Mouse (Mus musculus) forebrain, embryonic 14.5 days (tissue): ENCODE measurements around the gene Kcnk5. TPM values are rescaled to one million over a fixed set of nuclear protein-coding genes. Genes with fewer than 3 reads are reported as not detected.

ENCODE experiments used
- ATAC-seq: fragments of 200-750 bp; cut with Nextera tagmentation; 2 replicates; pipeline ENCODE4 v1.8.0; 2017; ENCODE audit warnings: mild to moderate bottlenecking, moderate library complexity
- DNase-seq: peaks from one replicate; pipeline ENCODE4 v3.0.0-alpha.2; 2015; ENCODE audit warnings: low spot score
- H3K27ac ChIP-seq: fragments of 300-500 bp; sonication (generic); 2 replicates; pipeline ENCODE4 v1.5.1; 2014; ENCODE audit warnings: low read depth, mild to moderate bottlenecking, control low read depth, low read length, moderate library complexity
- H3K27me3 ChIP-seq: fragments of 300-500 bp; sonication (generic); replicated peaks from 2 replicates; pipeline ENCODE4 v1.6.1; 2014; ENCODE audit warnings: low read length, control low read depth, mixed read lengths; ENCODE audit not compliant: control insufficient read depth, insufficient read depth
- H3K36me3 ChIP-seq: fragments of 300-500 bp; sonication (generic); 2 replicates; pipeline ENCODE4 v1.6.1; 2014; ENCODE audit warnings: low read length, control low read depth; ENCODE audit not compliant: control insufficient read depth, insufficient read depth
- H3K4me1 ChIP-seq: fragments of 300-500 bp; sonication (generic); 2 replicates; pipeline ENCODE4 v1.6.1; 2014; ENCODE audit warnings: antibody characterized with exemption, low read length, control low read depth; ENCODE audit not compliant: control insufficient read depth, insufficient read depth
- H3K4me2 ChIP-seq: fragments of 300-500 bp; sonication (generic); 2 replicates; pipeline ENCODE4 v1.6.1; 2014; ENCODE audit warnings: mild to moderate bottlenecking, control low read depth, low read length
- H3K4me3 ChIP-seq: fragments of 300-500 bp; sonication (generic); 2 replicates; pipeline ENCODE4 v1.5.1; 2014; ENCODE audit warnings: low read depth, low read length, control low read depth
- H3K9ac ChIP-seq: fragments of 300-500 bp; sonication (generic); 2 replicates; pipeline ENCODE4 v1.6.1; 2014; ENCODE audit warnings: mild to moderate bottlenecking, low read length, control low read depth, moderate library complexity
- H3K9me3 ChIP-seq: fragments of 300-500 bp; sonication (generic); replicated peaks from 2 replicates; pipeline ENCODE4 v1.6.1; 2016; ENCODE audit warnings: low read length, control low read depth, mixed read lengths; ENCODE audit not compliant: control insufficient read depth
- WGBS: fragments of 180-500 bp; shearing (Covaris S2); extraction: QIAGEN DNeasy Blood & Tissue Kit; methylation state at CpG from one replicate; pipeline ENCODE4 v1.1.7; 2014; 5-methylcytosine and 5-hydroxymethylcytosine counted together
- polyA plus RNA-seq: library from polyadenylated mRNA; unstranded; fragments of >200 nt; fragmentation: Nextera tagmentation; extraction: Ambion mirVana; gene quantifications from 2 replicates; pipeline ENCODE4 v1.2.1, GENCODE M21; 2014

Gene Kcnk5
- polyA plus RNA-seq: 2.5 and 3.1 TPM in 2 replicates

GRCm38 (mm10) chr14:20181466-20181921, at the start of gene Kcnk5:
Kcnk5 (minus strand) TSS chr14:20181809.
- peaks cover 30% of the 10 kb centered on the region for H3K4me1 ChIP-seq
- no peak within 1 kb of the TSS for H3K27ac ChIP-seq
- peak; percentile 89 for DNase-seq
- H3K4me3 ChIP-seq: peak within 1 kb of the TSS; percentile 58
- peak within 1 kb of the TSS; percentile 81 for H3K4me2 ChIP-seq
- peak within 1 kb of the TSS; percentile 65 for H3K9ac ChIP-seq
- no peaks in the 10 kb centered on the region; the same call in 1 of the 2 replicates for H3K27me3 ChIP-seq
- H3K36me3 ChIP-seq: no peaks in the 10 kb centered on the region
- no peaks in the 10 kb centered on the region for H3K9me3 ChIP-seq
- peak; percentile 94 for ATAC-seq
- WGBS: under 1% methylated on average over 36 of the region's 36 CpGs

GRCm38 (mm10) chr14:20230063-20230491, 48.5 kb upstream of the Kcnk5 start:
- Histone ChIP-seq H3K36me3 (no peaks in the 10 kb centered on the region), H3K9ac (no peak overlapping the region), H3K4me3 (no peak overlapping the region), H3K4me1 (peaks cover 15% of the 10 kb centered on the region), H3K4me2 (no peak overlapping the region), H3K9me3 (no peaks in the 10 kb centered on the region), H3K27me3 (no peaks in the 10 kb centered on the region), H3K27ac (no peak overlapping the region)
- no peak for DNase-seq
- no peak for ATAC-seq
- 90% methylated on average over 7 of the region's 7 CpGs for WGBS

GRCm38 (mm10) chr14:20229437-20229836, 47.8 kb upstream of the Kcnk5 start:
- no peak overlapping the region for H3K27ac ChIP-seq
- no peak overlapping the region for H3K9ac ChIP-seq
- H3K4me1 ChIP-seq: peaks cover 21% of the 10 kb centered on the region
- no peak overlapping the region for H3K4me3 ChIP-seq
- WGBS: 74% methylated on average over 6 of the region's 6 CpGs
- ATAC-seq (no peak), DNase-seq (no peak)
- H3K27me3 ChIP-seq: no peaks in the 10 kb centered on the region
- H3K9me3 ChIP-seq: no peaks in the 10 kb centered on the region
- H3K36me3 ChIP-seq: no peaks in the 10 kb centered on the region
- H3K4me2 ChIP-seq: no peak overlapping the region

GRCm38 (mm10) chr14:20228336-20228735, 46.7 kb upstream of the Kcnk5 start:
- 78% methylated on average over 4 of the region's 4 CpGs for WGBS
- ATAC-seq: no peak

GRCm38 (mm10) chr14:20226982-20227381, 45.4 kb upstream of the Kcnk5 start:
- peaks cover 23% of the 10 kb centered on the region for H3K4me1 ChIP-seq
- no peak overlapping the region for H3K4me2 ChIP-seq
- ATAC-seq (no peak), DNase-seq (no peak)
- no peak overlapping the region for H3K9ac ChIP-seq
- H3K36me3 ChIP-seq: no peaks in the 10 kb centered on the region
- no peaks in the 10 kb centered on the region for H3K27me3 ChIP-seq
- H3K4me3 ChIP-seq: no peak overlapping the region
- 44% methylated on average over 2 of the region's 2 CpGs for WGBS
- H3K9me3 ChIP-seq: no peaks in the 10 kb centered on the region
- H3K27ac ChIP-seq: no peak overlapping the region

More at GRCm38 (mm10) chr14:20228336-20228735, 46.7 kb upstream of the Kcnk5 start:
- H3K9ac ChIP-seq: no peak overlapping the region
- no peak for DNase-seq
- no peaks in the 10 kb centered on the region for H3K9me3 ChIP-seq
- H3K27ac ChIP-seq: no peak overlapping the region
- no peak overlapping the region for H3K4me3 ChIP-seq
- no peaks in the 10 kb centered on the region for H3K36me3 ChIP-seq
- H3K27me3 ChIP-seq: no peaks in the 10 kb centered on the region
- no peak overlapping the region for H3K4me2 ChIP-seq
- peaks cover 23% of the 10 kb centered on the region for H3K4me1 ChIP-seq

GRCm38 (mm10) chr14:20226488-20226887, 44.9 kb upstream of the Kcnk5 start:
- no peak for DNase-seq
- Histone ChIP-seq H3K36me3 (no peaks in the 10 kb centered on the region), H3K27ac (no peak overlapping the region), H3K4me1 (peaks cover 23% of the 10 kb centered on the region), H3K9ac (no peak overlapping the region), H3K9me3 (no peaks in the 10 kb centered on the region), H3K27me3 (no peaks in the 10 kb centered on the region), H3K4me3 (no peak overlapping the region), H3K4me2 (no peak overlapping the region)
- WGBS: 48% methylated on average over 7 of the region's 7 CpGs
- no peak for ATAC-seq

GRCm38 (mm10) chr14:20225525-20225924, 43.9 kb upstream of the Kcnk5 start:
- peak; percentile 80 for ATAC-seq
- Histone ChIP-seq H3K4me3 (no peak overlapping the region), H3K4me1 (peaks cover 23% of the 10 kb centered on the region), H3K4me2 (no peak overlapping the region), H3K27ac (peak overlapping the region; percentile 78), H3K9ac (peak overlapping the region; percentile 2; the same call in 1 of the 2 replicates), H3K27me3 (no peaks in the 10 kb centered on the region), H3K9me3 (no peaks in the 10 kb centered on the region), H3K36me3 (no peaks in the 10 kb centered on the region)
- DNase-seq: peak; percentile 79
- WGBS: 4% methylated on average over 4 of the region's 4 CpGs

GRCm38 (mm10) chr14:20224576-20225218, 43.1 kb upstream of the Kcnk5 start:
- no peaks in the 10 kb centered on the region for H3K36me3 ChIP-seq
- no peaks in the 10 kb centered on the region for H3K27me3 ChIP-seq
- peak; percentile 49 for DNase-seq
- H3K27ac ChIP-seq: peak overlapping the region; percentile 78
- H3K9me3 ChIP-seq: no peaks in the 10 kb centered on the region
- peaks cover 23% of the 10 kb centered on the region for H3K4me1 ChIP-seq
- WGBS: 24% methylated on average over 10 of the region's 10 CpGs
- peak overlapping the region; percentile 2; the same call in 1 of the 2 replicates for H3K4me2 ChIP-seq
- H3K4me3 ChIP-seq: no peak overlapping the region
- H3K9ac ChIP-seq: no peak overlapping the region
- peak; percentile 29; the same call in 1 of the 2 replicates for ATAC-seq

GRCm38 (mm10) chr14:20224163-20224562, 42.6 kb upstream of the Kcnk5 start:
- ATAC-seq: no peak
- H3K4me2 ChIP-seq: no peak overlapping the region
- H3K27ac ChIP-seq: peak overlapping the region; percentile 78; the same call in 1 of the 2 replicates
- H3K36me3 ChIP-seq: no peaks in the 10 kb centered on the region
- no peaks in the 10 kb centered on the region for H3K9me3 ChIP-seq
- no peaks in the 10 kb centered on the region for H3K27me3 ChIP-seq
- no peak overlapping the region for H3K4me3 ChIP-seq
- 4% methylated on average over 4 of the region's 4 CpGs for WGBS
- DNase-seq: peak; percentile 75
- peaks cover 23% of the 10 kb centered on the region for H3K4me1 ChIP-seq
- H3K9ac ChIP-seq: no peak overlapping the region
